Mouse (Mus musculus) heart, embryonic 14.5 days (tissue): ENCODE data around the gene Hexim2. TPM values are rescaled to one million over a fixed set of nuclear protein-coding genes. Genes with fewer than 3 reads are reported as not detected.

Experiments
- ATAC-seq: fragments of 200-750 bp; cut with Nextera tagmentation; 2 replicates; pipeline ENCODE4 v1.8.0; 2017; ENCODE audit warnings: low read depth, moderate TSS enrichment; ENCODE audit not compliant: insufficient number of reproducible peaks, insufficient read depth, low FRiP score
- H3K27ac ChIP-seq, 2 experiments: fragments of 200-500 bp in 1 of 2; fragments of 300-500 bp in 1 of 2; sonication (generic) in 1 of 2; replicated peaks in 1 of 2; 2 replicates each; pipeline ENCODE4 v1.5.1; 2012 to 2014; ENCODE audit warnings: low read depth in 2 of 2, low read length in 2 of 2, control low read depth in 1 of 2, mild to moderate bottlenecking in 1 of 2, mixed read lengths in 1 of 2; ENCODE audit not compliant: control insufficient read depth in 1 of 2, insufficient read depth in 1 of 2
- H3K27me3 ChIP-seq: fragments of 300-500 bp; sonication (generic); 2 replicates; pipeline ENCODE4 v1.6.1; 2014; ENCODE audit warnings: mild to moderate bottlenecking, low read length, control low read depth; ENCODE audit not compliant: control insufficient read depth, insufficient read depth
- H3K36me3 ChIP-seq: fragments of 300-500 bp; sonication (generic); 2 replicates; pipeline ENCODE4 v1.6.1; 2014; ENCODE audit warnings: mild to moderate bottlenecking, control low read depth, low read length, mixed read lengths; ENCODE audit not compliant: control insufficient read depth, insufficient read depth
- H3K4me1 ChIP-seq, 2 experiments: fragments of 200-500 bp in 1 of 2; fragments of 300-500 bp in 1 of 2; sonication (generic) in 1 of 2; 2 replicates each; pipeline ENCODE4 v1.6.1; 2012 to 2014; ENCODE audit warnings: low read length in 2 of 2, control low read depth in 1 of 2, mixed read lengths in 1 of 2; ENCODE audit not compliant: control insufficient read depth in 2 of 2, insufficient read depth in 2 of 2
- H3K4me2 ChIP-seq: fragments of 300-500 bp; sonication (generic); 2 replicates; pipeline ENCODE4 v1.6.1; 2014; ENCODE audit warnings: mild to moderate bottlenecking, low read length
- H3K4me3 ChIP-seq, 2 experiments: fragments of 200-500 bp in 1 of 2; fragments of 300-500 bp in 1 of 2; sonication (generic) in 1 of 2; 2 replicates each; pipeline ENCODE4 v1.5.1; 2012 to 2014; ENCODE audit warnings: low read length in 2 of 2, mild to moderate bottlenecking in 2 of 2, control low read depth in 1 of 2, low read depth in 1 of 2, moderate library complexity in 1 of 2; ENCODE audit not compliant: control insufficient read depth in 1 of 2, insufficient read depth in 1 of 2
- H3K9ac ChIP-seq: fragments of 300-500 bp; sonication (generic); 2 replicates; pipeline ENCODE4 v1.6.1; 2014; ENCODE audit warnings: mild to moderate bottlenecking, low read length
- H3K9me3 ChIP-seq: fragments of 300-500 bp; sonication (generic); 2 replicates; pipeline ENCODE4 v1.6.1; 2016; ENCODE audit warnings: low read length, control low read depth; ENCODE audit not compliant: control insufficient read depth
- WGBS: fragments of 180-500 bp; shearing (Covaris S2); extraction: QIAGEN DNeasy Blood & Tissue Kit; methylation state at CpG from one replicate; pipeline ENCODE4 v1.1.7; 2014; 5-methylcytosine and 5-hydroxymethylcytosine counted together
- polyA plus RNA-seq: library from polyadenylated mRNA; unstranded; fragments of >200 nt; fragmentation: Nextera tagmentation; extraction: Ambion mirVana; gene quantifications from 2 replicates; pipeline ENCODE4 v1.2.1, GENCODE M21; 2014

Gene Hexim2
- polyA plus RNA-seq, 1 experiment from 2014 or later = 4.1 TPM

DNA sequence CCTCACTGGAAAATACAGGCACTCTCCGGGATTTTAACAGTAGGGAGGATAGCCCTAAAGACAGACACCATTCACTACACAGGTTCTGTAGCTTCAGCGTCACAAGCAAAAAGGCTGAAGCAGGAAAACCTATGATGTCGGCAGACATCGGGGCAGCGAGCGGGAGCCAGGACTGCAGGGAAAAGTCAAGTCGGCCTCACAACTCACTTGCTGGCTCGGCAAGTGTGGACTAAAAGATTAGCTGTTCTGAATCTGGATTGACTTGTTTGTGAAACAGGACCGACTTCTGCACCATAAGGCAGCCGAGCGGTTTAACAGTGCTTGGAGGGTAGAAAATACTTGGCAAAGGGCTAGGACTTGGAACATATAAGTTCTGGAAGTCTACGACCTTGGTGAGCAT lies 19.2 kb upstream of the Hexim2 start:
- H3K9ac ChIP-seq = peak overlapping the region; percentile 59; the same call in 1 of the 2 replicates

DNA sequence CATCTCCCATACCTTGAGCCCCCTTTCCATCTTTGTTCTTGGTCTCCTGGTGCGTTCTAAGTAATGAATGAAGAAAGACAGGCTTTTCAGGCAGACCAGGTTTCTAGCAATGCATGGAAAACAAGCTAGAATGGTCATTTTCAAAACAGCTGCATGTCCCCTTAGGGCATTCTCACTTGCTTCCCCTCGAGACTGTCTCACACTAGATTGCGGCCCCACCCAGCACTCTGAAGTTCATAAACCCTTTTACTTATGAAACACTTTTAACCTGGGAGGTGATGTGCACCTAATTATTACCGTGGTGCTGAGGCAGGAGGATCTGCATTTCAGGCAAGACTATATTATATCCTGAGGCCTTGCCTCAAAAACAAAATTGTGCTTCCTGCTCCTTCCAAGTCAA lies 18.5 kb upstream of the Hexim2 start:
- H3K27ac ChIP-seq = no peak overlapping the region
- H3K9me3 ChIP-seq = no peaks in the 10 kb centered on the region
- H3K36me3 ChIP-seq = no peaks in the 10 kb centered on the region
- H3K4me2 ChIP-seq = no peak overlapping the region
- no peak overlapping the region for H3K4me3 ChIP-seq
- no peak overlapping the region for H3K9ac ChIP-seq
- peaks cover 21 to 28% of the 10 kb centered on the region in 2 experiments for H3K4me1 ChIP-seq
- H3K27me3 ChIP-seq = no peaks in the 10 kb centered on the region
- ATAC-seq = no peak
- WGBS = 81% methylated on average over 4 of the region's 4 CpGs

More for the DNA sequence above, 19.2 kb upstream of the Hexim2 start:
- peak overlapping the region in 1 of 2 experiments; percentile 61; a peak in 1 of 4 replicates for H3K27ac ChIP-seq
- ATAC-seq = no peak
- H3K9me3 ChIP-seq = no peaks in the 10 kb centered on the region
- H3K4me3 ChIP-seq = no peak overlapping the region
- whole genome bisulfite sequencing = 39% methylated on average over 12 of the region's 12 CpGs
- H3K36me3 ChIP-seq = no peaks in the 10 kb centered on the region
- H3K27me3 ChIP-seq = no peaks in the 10 kb centered on the region
- H3K4me1 ChIP-seq = peaks cover 21 to 22% of the 10 kb centered on the region in 2 experiments
- peak overlapping the region; percentile 65 for H3K4me2 ChIP-seq

DNA sequence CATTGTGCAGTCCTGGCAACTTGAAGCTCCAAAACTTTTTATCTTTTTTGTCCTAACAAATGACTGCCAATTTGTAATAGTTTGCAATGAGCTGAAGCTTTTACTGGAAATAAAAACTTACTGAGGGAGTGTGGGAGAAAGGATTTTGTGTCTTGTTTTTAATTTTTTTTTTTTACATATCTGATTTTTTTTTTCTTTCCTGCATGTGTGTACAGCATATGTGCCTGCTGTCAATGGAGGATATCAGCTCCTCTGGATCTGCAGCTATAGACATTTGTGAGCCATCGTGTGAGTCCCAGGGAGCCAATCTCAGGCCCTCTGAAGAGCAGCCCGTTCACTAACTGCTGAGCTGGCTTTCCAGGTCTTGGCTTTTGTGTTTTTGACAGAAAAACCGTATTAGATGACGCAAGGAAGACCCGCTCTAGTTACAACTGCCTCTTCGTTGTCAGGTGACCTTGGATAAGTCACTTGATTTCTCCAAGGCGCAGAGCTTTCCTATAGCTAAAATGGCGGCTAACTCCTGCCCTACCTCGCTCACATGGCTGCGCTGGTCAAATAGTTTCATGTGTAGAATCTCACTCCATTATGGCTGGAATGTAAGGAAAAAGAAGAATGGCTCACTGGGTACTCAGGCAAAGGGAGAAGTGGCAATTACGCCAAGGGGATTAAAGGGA lies 17.8 kb upstream of the Hexim2 start:
- no peaks in the 10 kb centered on the region for H3K36me3 ChIP-seq
- peaks cover 21 to 28% of the 10 kb centered on the region in 2 experiments for H3K4me1 ChIP-seq
- peak overlapping the region; percentile 86 to 95; a peak in 3 of 4 replicates for H3K27ac ChIP-seq
- no peaks in the 10 kb centered on the region for H3K9me3 ChIP-seq
- H3K9ac ChIP-seq = peak overlapping the region; percentile 85
- WGBS = 87% methylated on average over 11 of the region's 11 CpGs
- H3K4me3 ChIP-seq = peak overlapping the region; percentile 59 to 93
- H3K27me3 ChIP-seq = no peaks in the 10 kb centered on the region
- peak overlapping the region; percentile 82 for H3K4me2 ChIP-seq
- no peak for ATAC-seq

DNA sequence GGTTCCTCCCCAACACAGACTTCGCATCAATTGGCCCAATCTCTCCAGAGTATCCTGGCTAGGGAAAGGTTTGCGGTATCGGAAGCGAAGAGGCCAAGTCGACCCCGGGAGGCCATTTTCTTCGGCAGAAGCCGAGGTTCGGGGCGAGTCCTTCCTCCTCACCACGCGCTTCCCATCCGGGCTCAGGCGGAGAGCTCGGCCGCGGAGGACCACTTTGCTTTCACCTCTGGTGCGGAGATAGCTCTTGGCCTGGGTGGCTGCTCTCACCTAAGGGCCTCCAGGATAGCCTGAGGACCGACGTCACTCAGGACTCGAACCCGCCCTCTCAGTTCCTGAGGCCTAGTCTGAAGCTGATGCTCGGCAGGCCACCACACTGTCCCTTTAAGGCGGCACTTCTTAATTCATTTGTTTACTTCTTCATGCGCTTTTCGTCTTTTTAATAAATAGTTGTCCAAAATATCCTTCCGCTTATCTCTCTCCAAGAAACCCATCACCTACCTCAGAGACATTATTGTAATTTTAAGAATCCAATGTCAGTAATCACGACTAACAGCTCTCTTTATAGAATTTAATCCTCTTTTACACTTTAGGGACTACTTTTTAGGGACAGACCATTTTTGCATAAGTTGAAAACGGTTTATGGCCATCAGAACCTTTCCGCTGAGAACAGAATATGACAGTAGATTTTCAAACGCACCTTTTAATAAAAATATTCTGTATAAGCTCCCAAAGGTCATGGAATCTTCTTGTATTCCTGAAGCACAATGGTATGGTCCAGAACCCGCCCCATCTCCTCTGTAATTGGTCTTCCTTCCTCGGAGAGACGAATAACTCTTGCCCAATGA lies 16.8 kb upstream of the Hexim2 start:
- Histone ChIP-seq H3K4me1 (peaks cover 21 to 28% of the 10 kb centered on the region in 2 experiments), H3K4me3 (peak overlapping the region; percentile 59 to 93), H3K36me3 (no peaks in the 10 kb centered on the region), H3K27me3 (no peaks in the 10 kb centered on the region), H3K4me2 (peak overlapping the region; percentile 82), H3K27ac (peak overlapping the region; percentile 86 to 95), H3K9ac (peak overlapping the region; percentile 85), H3K9me3 (no peaks in the 10 kb centered on the region)
- WGBS = under 1% methylated on average over 34 of the region's 34 CpGs
- peak; percentile 66 for ATAC-seq

DNA sequence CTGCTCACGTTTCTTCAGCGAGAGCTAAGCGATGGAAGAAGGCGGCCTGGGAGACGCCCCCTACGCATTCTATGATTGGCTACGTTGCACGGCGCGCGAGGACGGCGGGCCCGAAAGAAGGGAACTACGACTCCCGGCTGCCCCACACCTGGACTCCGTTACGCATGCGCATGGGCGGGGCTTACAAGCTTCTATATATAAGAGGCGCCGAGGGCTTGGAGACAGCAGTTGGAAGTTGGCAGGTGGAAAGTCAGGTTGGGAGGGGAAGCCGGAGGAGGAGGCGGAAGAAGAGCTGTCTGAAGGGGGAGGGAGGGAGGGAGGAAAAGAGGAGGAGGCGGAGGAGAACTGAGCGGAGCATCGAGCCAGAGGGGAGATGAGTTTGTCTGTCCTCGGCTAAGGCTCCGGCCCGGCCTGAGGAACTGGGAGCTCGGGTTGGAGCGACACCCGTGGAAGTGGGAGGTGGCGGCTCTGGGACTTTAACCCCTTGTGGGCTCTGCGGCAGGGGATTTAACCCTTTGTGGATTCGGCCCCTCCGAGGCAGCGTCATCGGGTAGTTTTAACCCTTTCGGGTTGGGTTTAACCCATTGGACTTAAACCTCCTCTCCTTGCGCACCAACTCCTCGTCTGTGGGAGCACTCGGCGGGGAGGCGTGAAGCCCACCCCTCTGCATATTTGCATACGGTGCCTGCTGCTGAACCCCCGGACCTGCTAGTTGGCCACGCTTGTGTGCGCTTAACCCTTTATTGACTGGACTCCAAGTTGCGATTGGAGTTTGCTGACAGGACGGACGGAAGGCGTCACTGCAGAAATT lies 16.0 kb upstream of the Hexim2 start, which contains the start of gene Hexim1:
TSS of gene Hexim1 (plus strand) at position 224 of the 811 bp plus-strand sequence.
- Histone ChIP-seq H3K4me2 (peak within 1 kb of the TSS; percentile 97), H3K36me3 (no peaks in the 10 kb centered on the region), H3K4me3 (peak within 1 kb of the TSS; percentile 73 to 93), H3K9me3 (no peaks in the 10 kb centered on the region), H3K9ac (peak within 1 kb of the TSS; percentile 86), H3K27me3 (no peaks in the 10 kb centered on the region), H3K27ac (peak within 1 kb of the TSS; percentile 89 to 95), H3K4me1 (peaks cover 20 to 26% of the 10 kb centered on the region in 2 experiments)
- peak; percentile 90 for ATAC-seq
- under 1% methylated on average over 52 of the region's 53 CpGs for WGBS

DNA sequence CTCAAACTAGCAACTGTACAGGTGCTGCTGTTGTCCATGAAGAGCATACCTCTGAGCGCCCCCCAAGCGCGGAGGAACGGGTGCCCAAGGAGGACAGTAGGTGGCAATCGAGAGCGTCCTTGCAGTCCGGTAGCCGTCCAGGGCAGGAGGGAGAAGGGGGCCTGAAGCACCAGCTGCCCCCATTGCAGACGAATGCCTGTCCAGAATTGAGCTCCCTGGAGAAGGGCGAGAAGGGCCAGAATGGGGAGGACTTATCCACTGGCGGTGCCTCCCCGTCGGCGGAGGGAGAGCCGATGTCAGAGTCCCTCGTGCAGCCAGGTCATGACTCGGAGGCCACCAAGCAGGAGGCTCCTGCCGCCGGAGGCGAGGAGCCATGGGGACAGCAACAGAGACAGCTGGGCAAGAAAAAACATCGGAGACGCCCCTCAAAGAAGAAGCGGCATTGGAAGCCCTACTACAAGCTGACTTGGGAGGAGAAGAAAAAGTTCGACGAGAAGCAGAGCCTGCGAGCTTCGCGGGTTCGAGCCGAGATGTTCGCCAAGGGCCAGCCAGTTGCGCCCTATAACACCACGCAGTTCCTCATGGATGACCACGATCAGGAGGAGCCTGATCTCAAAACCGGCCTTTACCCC lies 15.2 kb upstream of the Hexim2 start:
- peak overlapping the region; percentile 97 for H3K4me2 ChIP-seq
- under 1% methylated on average over 35 of the region's 35 CpGs for whole genome bisulfite sequencing
- H3K9ac ChIP-seq = peak overlapping the region; percentile 86
- H3K4me3 ChIP-seq = peak overlapping the region; percentile 73 to 77
- no peaks in the 10 kb centered on the region for H3K27me3 ChIP-seq
- H3K4me1 ChIP-seq = peaks cover 15 to 21% of the 10 kb centered on the region in 2 experiments
- ATAC-seq = peak; percentile 22; the same call in 1 of the 2 replicates
- H3K27ac ChIP-seq = peak overlapping the region; percentile 79 to 89
- no peaks in the 10 kb centered on the region for H3K36me3 ChIP-seq
- no peaks in the 10 kb centered on the region for H3K9me3 ChIP-seq
